Comparison of ENCODE assay signal across 8 mouse cellular contexts in genomic region chr1:132292318-132293129, GRCm38 (mm10). TPM values are rescaled to one million over a fixed set of nuclear protein-coding genes. Genes with fewer than 3 reads are reported as not detected.
DNase-seq lines count a peak whose midpoint lies in the region; ATAC-seq and TF ChIP-seq lines count a peak whose summit lies in the region.

No protein-coding gene starts in this region.

- no peaks in the 10 kb centered on the region for H3K36me3 ChIP-seq in hindbrain, embryonic 10.5 days
- no peaks in the 10 kb centered on the region for H3K36me3 ChIP-seq in hindbrain, embryonic 14.5 days (replicated peaks; ENCODE audit: control insufficient read depth, insufficient read depth)
- H3K36me3 ChIP-seq in heart, embryonic 15.5 days: no peaks in the 10 kb centered on the region
- no peaks in the 10 kb centered on the region for H3K36me3 ChIP-seq in liver, embryonic 14.5 days (replicated peaks; ENCODE audit: control insufficient read depth, insufficient read depth, low read depth)
- no peaks in the 10 kb centered on the region for H3K36me3 ChIP-seq in stomach, embryonic 16.5 days (ENCODE audit: control insufficient read depth, insufficient read depth, low read length)

- peaks cover 44% of the 10 kb centered on the region for H3K27me3 ChIP-seq in hindbrain, embryonic 10.5 days (ENCODE audit: insufficient read depth, poor library complexity, severe bottlenecking)
- no peaks in the 10 kb centered on the region for H3K27me3 ChIP-seq in hindbrain, embryonic 14.5 days (ENCODE audit: control insufficient read depth, insufficient read depth, low read length)
- H3K27me3 ChIP-seq in heart, embryonic 15.5 days: peaks cover 22% of the 10 kb centered on the region
- peaks cover 9% of the 10 kb centered on the region for H3K27me3 ChIP-seq in liver, embryonic 14.5 days (ENCODE audit: control insufficient read depth, insufficient read depth, low read length)
- H3K27me3 ChIP-seq in stomach, embryonic 16.5 days (ENCODE audit: control insufficient read depth, insufficient read depth, low read length): peaks cover 3% of the 10 kb centered on the region; the same call in 1 of the 2 replicates

- no peaks in the 10 kb centered on the region for H3K9me3 ChIP-seq in hindbrain, embryonic 10.5 days
- no peaks in the 10 kb centered on the region for H3K9me3 ChIP-seq in hindbrain, embryonic 14.5 days (ENCODE audit: control insufficient read depth, low read length)
- H3K9me3 ChIP-seq in heart, embryonic 15.5 days (replicated peaks): no peaks in the 10 kb centered on the region
- H3K9me3 ChIP-seq in liver, embryonic 14.5 days (ENCODE audit: control insufficient read depth, low read length): no peaks in the 10 kb centered on the region
- no peaks in the 10 kb centered on the region for H3K9me3 ChIP-seq in stomach, embryonic 16.5 days (replicated peaks; ENCODE audit: control insufficient read depth, low read length)

- H3K4me1 ChIP-seq in hindbrain, embryonic 10.5 days (replicated peaks): peaks cover 80% of the 10 kb centered on the region
- H3K4me1 ChIP-seq in hindbrain, embryonic 14.5 days (replicated peaks; ENCODE audit: control insufficient read depth, insufficient read depth, low read length): peaks cover 49% of the 10 kb centered on the region
- peaks cover 28% of the 10 kb centered on the region for H3K4me1 ChIP-seq in heart, embryonic 15.5 days (replicated peaks)
- H3K4me1 ChIP-seq in liver, embryonic 14.5 days (replicated peaks; ENCODE audit: control insufficient read depth in 2 of 2, insufficient read depth in 2 of 2, low read length in 1 of 2): no peaks in the 10 kb centered on the region
- peaks cover 24% of the 10 kb centered on the region for H3K4me1 ChIP-seq in stomach, embryonic 16.5 days (ENCODE audit: control insufficient read depth, insufficient read depth, low read length)

- H3K4me2 ChIP-seq in hindbrain, embryonic 14.5 days (replicated peaks): no peak overlapping the region
- H3K4me2 ChIP-seq in heart, embryonic 15.5 days: peak overlapping the region; percentile 9; the same call in 1 of the 2 replicates
- H3K4me2 ChIP-seq in liver, embryonic 14.5 days (ENCODE audit: low read depth): no peak overlapping the region
- no peak overlapping the region for H3K4me2 ChIP-seq in stomach, embryonic 16.5 days (ENCODE audit: low read depth, low read length)

- no peak overlapping the region for H3K4me3 ChIP-seq in hindbrain, embryonic 10.5 days
- H3K4me3 ChIP-seq in hindbrain, embryonic 14.5 days (replicated peaks; ENCODE audit: low read length): no peak overlapping the region
- H3K4me3 ChIP-seq in heart, embryonic 15.5 days: no peak overlapping the region
- H3K4me3 ChIP-seq in liver, embryonic 14.5 days (ENCODE audit: insufficient read depth in 1 of 2, low read depth in 2 of 2, low read length in 2 of 2): no peak overlapping the region
- H3K4me3 ChIP-seq in stomach, embryonic 16.5 days (replicated peaks; ENCODE audit: low read length): no peak overlapping the region

- no peak for DNase-seq in hindbrain, embryonic 10.5 days (ENCODE audit: low spot score)
- no peak for DNase-seq in hindbrain, embryonic 14.5 days (ENCODE audit: low spot score)
- peak; percentile 92 for DNase-seq in R1 (ENCODE audit: low read depth, low spot score)
- no peak for DNase-seq in liver, embryonic 14.5 days (ENCODE audit: low read depth in 3 of 3, low spot score in 3 of 3)
- no peak for DNase-seq in yolk sac, embryonic 10.5 days (ENCODE audit: low spot score)
- no peak for DNase-seq in left cerebral cortex, postnatal 25 days (ENCODE audit: low spot score in 2 of 2)

- H3K9ac ChIP-seq in hindbrain, embryonic 14.5 days: no peak overlapping the region
- H3K9ac ChIP-seq in heart, embryonic 15.5 days: no peak overlapping the region
- no peak overlapping the region for H3K9ac ChIP-seq in liver, embryonic 14.5 days (replicated peaks)
- no peak overlapping the region for H3K9ac ChIP-seq in stomach, embryonic 16.5 days (ENCODE audit: low read length)

- TF ChIP-seq CTCF in liver, embryonic 14.5 days (IDR thresholded peaks at IDR 0.05; ENCODE audit: low read depth): peak; percentile 54

- intact Hi-C loops in left cerebral cortex, postnatal 25 days (cut with DNase I): no loop called here

- 51% methylated on average over 21 of the region's 21 CpGs for WGBS in hindbrain, embryonic 10.5 days
- WGBS in hindbrain, embryonic 14.5 days: 47% methylated on average over 21 of the region's 21 CpGs
- 48% methylated on average over 21 of the region's 21 CpGs for WGBS in heart, embryonic 15.5 days
- 39% methylated on average over 21 of the region's 21 CpGs for WGBS in liver, embryonic 14.5 days (ENCODE audit: insufficient replicate concordance)
- WGBS in stomach, embryonic 16.5 days: 37% methylated on average over 21 of the region's 21 CpGs

- no peak for TF ChIP-seq EP300 in liver, embryonic 14.5 days (IDR thresholded peaks at IDR 0.05; ENCODE audit: low read depth)

- ATAC-seq in hindbrain, embryonic 14.5 days (ENCODE audit: low FRiP score): no peak
- ATAC-seq in heart, embryonic 15.5 days (replicated peaks; ENCODE audit: insufficient number of reproducible peaks, insufficient read depth, low FRiP score, low read depth): no peak
- ATAC-seq in liver, embryonic 14.5 days (ENCODE audit: insufficient read depth): no peak
- ATAC-seq in stomach, embryonic 16.5 days (ENCODE audit: insufficient read depth, low FRiP score): 0 out of 2 replicates have a peak, but pooled peaks have one; percentile 22

- peak overlapping the region; percentile 81 for H3K27ac ChIP-seq in hindbrain, embryonic 10.5 days
- no peak overlapping the region for H3K27ac ChIP-seq in hindbrain, embryonic 14.5 days
- H3K27ac ChIP-seq in heart, embryonic 15.5 days: peak overlapping the region; percentile 57
- H3K27ac ChIP-seq in liver, embryonic 14.5 days: no peak overlapping the region
- peak overlapping the region; percentile 6; the same call in 1 of the 2 replicates for H3K27ac ChIP-seq in stomach, embryonic 16.5 days (ENCODE audit: low read length)

RNA-seq across cellular contexts. Expression of gene Klhdc8a, which starts 5.9 kb away (rescaled TPM):
- polyA plus RNA-seq in hindbrain, embryonic 10.5 days (2016; fragmentation: Nextera tagmentation; extraction: Ambion mirVana): 1.0 and 3.5 TPM in 2 replicates
- polyA plus RNA-seq in hindbrain, embryonic 14.5 days (2014; fragmentation: Nextera tagmentation; extraction: Ambion mirVana): 8.5 and 10.4 TPM in 2 replicates
- polyA plus RNA-seq in heart, embryonic 15.5 days (2015; fragmentation: Nextera tagmentation; extraction: Ambion mirVana): 0.33 and 0.68 TPM in 2 replicates
- polyA plus RNA-seq in liver, embryonic 14.5 days (2012; rRNA removed): 0.01 and 0.04 TPM in 2 replicates
- 0.03 and 0.13 TPM in 2 replicates for polyA plus RNA-seq in liver, embryonic 14.5 days (2014; fragmentation: Nextera tagmentation; extraction: Ambion mirVana)
- polyA plus RNA-seq in stomach, embryonic 16.5 days (2015; fragmentation: Nextera tagmentation; extraction: Ambion mirVana): 0.09 and 0.18 TPM in 2 replicates
- total RNA-seq in left cerebral cortex, postnatal 25 days (2021): 10 to 100 TPM; 11.3 to 14.1 TPM

RNA-seq across cellular contexts. Expression of gene Nuak2, which starts 23.4 kb away (rescaled TPM):
- polyA plus RNA-seq in hindbrain, embryonic 10.5 days (2016; fragmentation: Nextera tagmentation; extraction: Ambion mirVana): 42.3 and 44.4 TPM in 2 replicates
- polyA plus RNA-seq in hindbrain, embryonic 14.5 days (2014; fragmentation: Nextera tagmentation; extraction: Ambion mirVana): 10.7 and 14.0 TPM in 2 replicates
- polyA plus RNA-seq in heart, embryonic 15.5 days (2015; fragmentation: Nextera tagmentation; extraction: Ambion mirVana): 3.0 and 3.7 TPM in 2 replicates
- 1.0 and 1.2 TPM in 2 replicates for polyA plus RNA-seq in liver, embryonic 14.5 days (2012; rRNA removed)
- polyA plus RNA-seq in liver, embryonic 14.5 days (2014; fragmentation: Nextera tagmentation; extraction: Ambion mirVana): 2.0 and 2.1 TPM in 2 replicates
- 6.8 and 6.9 TPM in 2 replicates for polyA plus RNA-seq in stomach, embryonic 16.5 days (2015; fragmentation: Nextera tagmentation; extraction: Ambion mirVana)
- total RNA-seq in left cerebral cortex, postnatal 25 days (2021): under 1 TPM; 0.94 to 0.96 TPM

Comparison
In these comparisons a context has a peak if more than half of its experiments do, and no peak if none do; other contexts are left out.
1. H3K27ac ChIP-seq: peak in hindbrain, embryonic 10.5 days (single experiment), heart, embryonic 15.5 days (single experiment) and stomach, embryonic 16.5 days (single experiment); none in hindbrain, embryonic 14.5 days (single experiment) and liver, embryonic 14.5 days (single experiment).